Mouse (Mus musculus): ENCODE measurements around the gene Hist1h4a.
"Not testable (repeated sequence)": the region's sequence is repeated elsewhere in the genome, so short reads cannot be mapped to it uniquely, and the experiment has no call there.

Hist1h4a gene

DNA sequence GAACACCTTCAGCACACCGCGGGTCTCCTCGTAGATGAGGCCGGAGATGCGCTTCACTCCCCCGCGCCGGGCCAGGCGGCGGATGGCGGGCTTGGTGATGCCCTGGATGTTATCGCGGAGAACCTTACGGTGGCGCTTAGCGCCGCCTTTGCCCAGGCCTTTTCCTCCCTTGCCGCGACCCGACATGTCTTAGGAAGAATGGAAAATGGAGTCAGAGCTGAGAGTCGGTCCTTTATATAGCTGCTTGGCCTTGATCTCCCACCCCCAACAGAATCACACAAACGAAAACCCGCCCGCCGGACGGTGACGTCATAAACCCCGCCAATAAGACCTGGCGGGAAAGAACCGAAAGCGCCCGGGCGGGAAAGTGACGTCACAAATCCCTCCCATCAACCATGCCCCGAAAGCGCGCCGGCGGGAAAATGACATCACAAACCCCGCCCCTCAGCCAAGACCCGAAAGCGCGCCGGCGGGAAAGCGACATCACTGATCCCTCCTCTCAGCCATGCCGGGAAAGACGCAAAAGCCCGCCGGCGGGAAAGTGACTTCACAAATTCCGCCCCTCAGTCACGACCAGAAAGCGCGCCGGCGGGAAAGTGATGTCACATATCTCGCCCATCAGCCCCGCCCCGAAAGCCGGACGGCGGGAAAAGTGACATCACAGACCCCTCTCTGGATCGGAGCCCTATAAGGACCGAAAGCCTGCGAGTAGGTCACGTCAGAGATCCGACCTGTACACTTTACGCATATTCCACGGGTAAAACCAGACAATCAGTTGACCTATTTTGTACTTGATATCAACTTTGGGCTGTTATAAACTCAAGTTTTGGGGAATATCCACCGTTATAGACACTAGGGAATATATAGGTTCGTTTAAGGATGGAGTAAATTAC is at the start of gene Hist1h4a:
Gene Hist1h4a (minus strand): TSS at position 259 of the 893 bp plus-strand sequence.
- DNase-seq (ENCODE audit: low read depth, low spot score), result peak; percentile 94

- DNase-seq (ENCODE audit: low read depth, low spot score), result no peak
Measured at GRCm38 (mm10) chr13:23806422-23807052, 45.5 kb upstream of the Hist1h4a start, which contains the start of gene Slc17a2. TSS of gene Slc17a2 (plus strand) at chr13:23806993.

GRCm38 (mm10) chr13:23804532-23804931 is 43.5 kb upstream of the Hist1h4a start:
- DNase-seq (ENCODE audit: low read depth, low spot score), result no peak

- DNase-seq (ENCODE audit: low read depth, low spot score), result no peak
Measured at GRCm38 (mm10) chr13:23799405-23799804, 38.4 kb upstream of the Hist1h4a start.

- DNase-seq (ENCODE audit: low read depth, low spot score), result peak; percentile 55
Measured at GRCm38 (mm10) chr13:23792520-23792919, 31.5 kb upstream of the Hist1h4a start.

GRCm38 (mm10) chr13:23779025-23779424 is 18.0 kb upstream of the Hist1h4a start:
- no peak for DNase-seq (ENCODE audit: low read depth, low spot score)

- no peak for DNase-seq (ENCODE audit: low read depth, low spot score)
Measured at GRCm38 (mm10) chr13:23778339-23778738, 17.3 kb upstream of the Hist1h4a start.

DNA sequence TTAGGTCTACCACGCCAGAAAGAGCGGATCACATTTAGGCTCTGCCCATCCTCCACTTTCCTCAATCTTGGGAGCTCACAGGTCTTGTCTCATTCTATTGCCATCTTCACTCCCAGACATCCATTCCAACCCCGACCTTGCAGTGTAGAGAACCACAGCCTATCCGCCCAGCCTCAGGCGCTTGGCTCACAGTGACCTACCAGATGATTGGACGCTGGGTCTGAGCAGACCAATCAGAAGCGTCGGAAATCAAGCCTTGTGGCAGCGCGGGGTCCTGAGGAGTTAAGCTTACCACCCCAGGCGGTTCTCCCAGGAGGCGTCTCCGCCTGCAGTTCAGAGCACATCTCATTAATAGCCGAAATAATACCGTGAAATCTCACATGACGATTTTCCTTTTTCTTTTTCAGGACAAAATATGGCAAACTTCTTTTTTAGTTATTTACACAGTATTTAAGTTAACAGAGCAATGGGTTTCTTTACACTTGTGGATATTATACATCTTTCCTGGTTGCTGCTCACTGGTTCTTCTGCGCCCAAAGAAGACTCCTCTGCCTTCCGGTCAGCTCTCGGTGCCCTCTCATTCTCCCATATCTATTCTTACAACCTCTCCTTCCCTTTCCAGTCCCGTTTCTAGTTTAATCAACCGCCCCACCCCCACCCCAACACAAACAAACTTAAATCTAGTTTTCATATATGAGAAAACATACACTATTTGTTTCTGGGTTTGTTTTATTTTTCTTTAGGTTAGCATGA is 11.7 kb upstream of the Hist1h4a start:
- no peak for DNase-seq (ENCODE audit: low read depth, low spot score)

- DNase-seq (ENCODE audit: low read depth, low spot score), result not testable (repeated sequence)
Measured at GRCm38 (mm10) chr13:23769613-23770012, 8.6 kb upstream of the Hist1h4a start, which contains the start of gene Trim38. TSS of gene Trim38 (plus strand) at chr13:23769913.

GRCm38 (mm10) chr13:23768834-23769397 is 7.9 kb upstream of the Hist1h4a start:
- DNase-seq (ENCODE audit: low read depth, low spot score), result no peak

DNA sequence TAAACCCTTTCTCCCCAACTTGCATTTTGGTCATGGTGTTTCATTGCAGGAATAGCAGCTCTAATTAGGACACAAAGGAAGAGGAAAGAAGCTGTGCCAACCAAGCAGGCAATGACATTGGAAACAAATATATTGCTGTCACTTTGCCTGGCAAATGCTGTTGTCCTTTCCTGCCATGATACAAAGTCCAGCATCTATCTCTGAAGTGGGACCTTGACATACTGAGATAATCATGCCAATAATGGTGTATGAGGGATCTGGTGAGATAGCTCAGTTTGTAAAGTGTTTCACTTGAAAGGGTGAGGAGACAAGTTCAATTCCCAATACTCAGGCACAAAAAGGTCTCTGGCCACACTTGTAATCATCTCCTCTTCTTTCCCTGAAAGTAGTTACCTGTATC is 5.7 kb upstream of the Hist1h4a start:
- no peak for DNase-seq (ENCODE audit: low read depth, low spot score)

GRCm38 (mm10) chr13:23765172-23765513 is 4.1 kb upstream of the Hist1h4a start:
- no peak for DNase-seq (ENCODE audit: low read depth, low spot score)

GRCm38 (mm10) chr13:23764324-23765171 is 3.5 kb upstream of the Hist1h4a start:
- DNase-seq (ENCODE audit: low read depth, low spot score), result no peak

DNA sequence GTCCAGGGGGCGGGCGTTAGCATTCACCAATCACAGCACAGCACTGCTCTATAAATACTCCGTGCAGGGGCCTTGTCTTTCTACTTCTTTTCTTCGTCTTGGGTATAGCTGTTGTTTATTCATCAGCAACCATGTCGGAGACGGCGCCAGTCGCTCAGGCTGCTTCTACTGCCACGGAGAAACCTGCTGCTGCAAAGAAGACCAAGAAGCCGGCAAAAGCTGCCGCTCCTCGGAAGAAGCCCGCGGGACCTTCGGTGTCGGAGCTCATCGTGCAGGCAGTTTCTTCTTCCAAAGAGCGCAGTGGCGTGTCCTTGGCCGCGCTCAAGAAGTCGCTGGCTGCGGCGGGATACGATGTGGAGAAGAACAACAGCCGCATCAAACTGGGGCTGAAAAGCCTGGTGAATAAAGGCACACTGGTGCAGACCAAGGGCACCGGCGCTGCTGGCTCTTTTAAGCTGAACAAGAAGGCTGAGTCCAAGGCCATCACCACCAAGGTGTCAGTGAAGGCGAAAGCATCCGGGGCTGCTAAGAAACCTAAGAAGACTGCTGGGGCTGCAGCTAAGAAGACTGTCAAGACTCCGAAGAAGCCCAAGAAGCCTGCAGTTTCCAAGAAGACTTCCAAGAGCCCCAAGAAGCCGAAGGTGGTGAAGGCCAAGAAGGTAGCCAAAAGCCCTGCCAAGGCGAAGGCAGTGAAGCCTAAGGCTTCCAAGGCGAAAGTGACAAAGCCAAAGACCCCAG is 2.7 kb upstream of the Hist1h4a start, which contains the start of gene Hist1h1a:
Gene Hist1h1a (plus strand): TSS at position 81 of the 738 bp plus-strand sequence.
- DNase-seq (ENCODE audit: low read depth, low spot score), result peak; percentile 73

GRCm38 (mm10) chr13:23763242-23763585 is 2.2 kb upstream of the Hist1h4a start:
- no peak for DNase-seq (ENCODE audit: low read depth, low spot score)

DNA sequence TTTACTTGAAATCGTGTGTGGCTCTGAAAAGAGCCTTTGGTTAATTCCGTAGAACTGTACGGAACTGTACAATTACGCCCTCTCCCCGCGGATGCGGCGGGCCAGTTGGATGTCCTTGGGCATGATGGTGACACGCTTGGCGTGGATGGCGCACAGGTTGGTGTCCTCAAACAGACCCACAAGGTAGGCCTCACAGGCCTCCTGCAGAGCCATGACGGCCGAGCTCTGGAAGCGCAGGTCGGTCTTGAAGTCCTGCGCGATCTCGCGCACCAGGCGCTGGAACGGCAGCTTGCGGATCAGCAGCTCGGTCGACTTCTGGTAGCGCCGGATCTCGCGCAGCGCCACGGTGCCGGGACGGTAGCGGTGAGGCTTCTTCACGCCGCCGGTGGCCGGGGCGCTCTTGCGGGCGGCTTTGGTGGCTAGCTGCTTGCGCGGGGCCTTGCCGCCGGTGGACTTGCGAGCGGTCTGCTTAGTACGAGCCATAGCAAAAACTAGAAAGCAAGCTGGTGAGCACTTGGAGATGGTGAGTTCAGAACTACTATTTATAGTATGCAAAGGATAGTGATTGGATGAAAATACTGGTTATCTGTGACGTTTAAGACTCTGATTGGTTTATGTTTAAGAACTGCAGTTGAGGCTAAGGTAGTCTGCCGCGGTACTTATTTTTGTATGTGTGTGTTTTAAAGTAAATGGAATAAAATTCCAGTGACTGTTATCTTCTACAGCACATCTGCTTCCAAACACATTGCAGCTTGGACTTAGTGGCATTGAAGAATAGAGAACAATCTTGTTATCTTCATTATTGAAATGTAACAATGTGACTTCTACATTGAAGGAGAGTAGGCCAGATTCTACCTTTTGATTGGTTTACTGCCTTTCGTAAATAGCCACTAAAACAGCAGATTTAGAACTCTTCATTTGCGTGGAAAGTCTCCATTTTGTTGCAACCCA is 1.1 kb upstream of the Hist1h4a start, which contains the start of gene Hist1h3a:
Gene Hist1h3a (minus strand): TSS at position 516 of the 951 bp plus-strand sequence.
- DNase-seq (ENCODE audit: low read depth, low spot score), result not testable (repeated sequence)

DNA sequence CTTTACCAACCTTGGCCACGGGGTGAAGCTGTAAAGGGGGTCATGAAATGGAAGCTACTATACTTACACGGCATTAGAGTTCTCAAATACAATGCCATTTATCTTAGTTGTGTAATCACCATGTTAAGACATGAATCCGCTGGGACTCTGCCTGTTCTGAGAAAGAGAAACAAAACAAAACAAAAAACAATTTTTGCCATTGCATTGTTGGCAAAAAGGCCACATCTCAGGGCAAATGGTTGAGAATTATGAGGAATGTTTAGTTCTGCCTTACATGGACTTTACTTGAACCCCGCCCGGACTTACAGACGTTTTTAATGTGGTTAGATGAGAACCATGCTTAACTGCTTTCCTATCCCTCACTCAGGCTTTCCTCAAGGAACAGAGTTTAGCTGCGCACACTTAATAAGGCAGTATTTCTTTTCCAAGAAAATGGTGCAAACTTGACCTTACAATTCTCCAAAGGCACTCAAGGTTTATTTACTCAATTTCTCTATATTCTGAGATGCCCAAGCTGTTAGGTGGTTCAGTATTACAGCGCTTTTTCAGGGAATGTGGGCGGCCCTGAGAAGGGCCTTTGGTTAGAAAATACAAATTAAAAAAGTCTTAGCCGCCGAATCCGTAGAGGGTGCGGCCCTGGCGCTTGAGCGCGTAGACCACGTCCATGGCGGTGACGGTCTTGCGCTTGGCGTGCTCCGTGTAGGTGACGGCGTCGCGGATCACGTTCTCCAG is 624 bp downstream of the Hist1h4a start:
- no peak for DNase-seq (ENCODE audit: low read depth, low spot score)

DNA sequence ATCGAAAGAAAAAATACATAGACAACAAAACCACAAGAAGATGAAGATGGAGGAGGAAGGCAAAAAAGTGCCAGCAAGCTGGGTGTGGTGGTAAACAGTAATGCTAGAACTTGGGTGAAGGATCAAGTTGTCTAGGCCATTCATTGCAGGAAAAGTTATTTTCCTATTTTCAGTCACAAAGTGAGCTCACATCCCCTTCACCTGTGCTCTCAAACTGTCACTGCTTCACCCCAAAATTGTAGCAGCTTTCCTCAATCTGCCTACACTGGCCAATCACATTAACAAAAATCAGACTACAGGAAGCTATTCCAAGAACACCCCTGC is 1.2 kb downstream of the Hist1h4a start:
- no peak for DNase-seq (ENCODE audit: low read depth, low spot score)
